Mouse (Mus musculus) ES-E14 (cell line): Measurements from ENCODE around the gene Atp1a4.

Experiments used
- MAFK ChIP-seq: IDR thresholded peaks from 2 replicates; pipeline ENCODE4 v1.6.1; 2014; ENCODE audit warnings: mild to moderate bottlenecking, low read depth, low read length, inconsistent platforms; ENCODE audit not compliant: insufficient read depth
- ZC3H11A ChIP-seq: IDR thresholded peaks from 2 replicates; pipeline ENCODE4 v1.6.1; 2012; ENCODE audit warnings: low read depth, mild to moderate bottlenecking, inconsistent platforms, low read length, borderline replicate concordance
- ZNF384 ChIP-seq: IDR thresholded peaks from 2 replicates; pipeline ENCODE4 v1.6.1; 2012; ENCODE audit warnings: low read depth, low read length, inconsistent platforms

DNA sequence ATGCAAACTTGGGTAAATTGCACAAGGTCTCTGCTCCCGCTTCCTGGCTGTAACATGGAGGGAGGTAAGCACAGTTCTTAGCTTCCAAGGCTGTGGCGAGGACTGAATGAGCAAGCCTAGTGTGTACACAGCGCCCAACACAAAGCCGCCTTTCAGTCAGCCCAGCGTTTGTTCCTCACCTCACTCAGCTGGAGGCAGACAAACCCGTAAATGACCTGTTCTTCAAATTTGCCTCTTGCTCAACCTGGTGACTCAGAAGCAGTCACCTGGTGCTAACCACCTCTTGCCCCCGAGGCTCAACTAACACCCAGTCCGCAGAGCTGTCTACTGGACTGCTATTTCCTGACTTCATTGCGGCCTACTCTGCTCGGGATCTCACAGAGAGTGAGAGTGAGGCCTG, 49.7 kb upstream of the Atp1a4 start:
- TF ChIP-seq MAFK (no peak), ZNF384 (no peak), ZC3H11A (no peak)
